Mouse (Mus musculus): ENCODE measurements at regions not wholly inside any gene's neighbourhood (a gene's known extent, or its start where the extent isn't known, plus 50 kb on each side); places are given as distances from the start of the nearest gene placed in this dataset.
"Not testable (repeated sequence)": the region's sequence is repeated elsewhere in the genome, so short reads cannot be mapped to it uniquely, and the experiment has no call there.

DNA sequence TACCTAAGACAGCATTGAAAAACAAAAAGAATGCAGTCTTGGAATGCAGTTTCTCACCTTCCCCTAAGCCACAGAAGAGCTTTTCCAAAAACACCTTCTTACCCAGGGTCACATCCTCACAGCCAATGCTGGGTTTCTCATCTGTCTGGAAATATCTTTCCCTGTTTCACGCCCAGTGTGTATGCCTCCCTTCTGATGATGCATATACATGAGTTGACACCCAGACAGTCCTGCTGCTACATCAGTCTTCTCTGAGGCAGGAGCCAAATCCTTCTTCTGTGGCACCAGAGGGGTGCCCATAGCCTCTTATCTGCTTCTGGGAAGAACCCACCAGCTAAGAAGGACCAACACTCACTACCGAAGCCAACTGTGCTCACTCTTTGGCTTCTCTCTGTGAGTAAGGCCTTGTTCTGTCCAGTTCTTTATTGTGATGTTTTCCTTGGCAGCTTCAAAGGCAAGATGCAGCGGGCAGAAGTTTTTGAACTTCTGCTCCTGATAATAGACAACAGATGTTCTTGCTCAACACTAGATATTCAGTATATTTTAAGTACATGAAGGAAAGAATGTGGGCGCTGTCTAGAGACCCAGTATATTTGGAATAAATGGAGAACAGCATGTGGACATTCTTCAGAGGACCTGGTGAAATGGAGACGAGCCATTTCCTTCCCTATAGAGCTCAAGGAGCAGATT is 228.2 kb downstream of the Nuak1 start:
- DNase-seq: no peak

DNA sequence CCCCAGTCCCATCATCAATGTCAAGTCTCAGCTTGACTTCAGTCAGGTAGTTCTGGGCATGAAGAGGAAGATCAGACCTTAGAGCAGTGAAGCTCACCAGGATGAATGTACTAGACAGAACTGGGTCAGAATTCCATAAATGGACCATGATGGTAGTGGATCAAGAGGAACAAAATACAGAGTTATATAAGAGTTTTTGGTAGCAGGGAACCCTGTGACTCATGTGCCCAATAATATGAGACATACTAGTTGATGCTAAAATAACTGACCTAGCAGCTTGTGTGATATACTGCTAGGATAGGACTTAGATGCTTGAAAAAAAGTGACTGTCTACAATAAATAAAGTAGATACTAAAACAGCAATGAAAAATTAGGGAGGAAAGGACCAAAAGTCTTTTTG is 225.6 kb downstream of the Nuak1 start:
- DNase-seq: no peak

DNA sequence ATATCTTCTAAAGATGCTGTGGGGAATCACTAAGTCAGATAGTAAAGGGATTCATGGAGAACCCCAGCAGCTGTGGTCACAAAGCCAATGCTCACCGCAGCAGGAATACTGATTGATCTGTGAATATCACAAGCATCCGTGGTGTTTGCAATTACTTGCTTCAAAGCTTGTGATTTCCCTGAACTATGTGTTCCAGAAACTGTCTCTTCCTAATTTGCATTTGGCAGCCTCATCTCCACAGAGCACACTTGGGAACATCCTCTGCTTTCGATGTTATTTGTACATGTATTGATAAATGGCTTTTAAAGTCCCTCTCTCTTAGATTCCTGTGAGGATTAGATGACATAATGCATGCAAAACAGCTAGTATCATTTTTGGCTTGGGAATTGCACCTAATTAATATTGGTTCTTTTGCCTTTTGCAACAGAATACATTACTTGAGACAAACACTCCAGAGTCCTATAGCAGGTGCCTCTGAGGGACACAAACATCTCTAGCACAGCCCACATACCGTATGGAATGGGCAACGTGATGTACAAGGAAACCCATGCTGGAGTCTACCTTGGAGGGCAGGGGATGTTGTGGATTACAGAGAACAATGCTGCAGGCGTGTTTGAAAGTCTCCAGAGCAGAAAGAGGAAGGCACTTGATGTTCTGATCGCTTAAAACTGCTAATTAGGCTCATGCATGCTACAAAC is 211.0 kb downstream of the Nuak1 start:
- no peak for DNase-seq

DNA sequence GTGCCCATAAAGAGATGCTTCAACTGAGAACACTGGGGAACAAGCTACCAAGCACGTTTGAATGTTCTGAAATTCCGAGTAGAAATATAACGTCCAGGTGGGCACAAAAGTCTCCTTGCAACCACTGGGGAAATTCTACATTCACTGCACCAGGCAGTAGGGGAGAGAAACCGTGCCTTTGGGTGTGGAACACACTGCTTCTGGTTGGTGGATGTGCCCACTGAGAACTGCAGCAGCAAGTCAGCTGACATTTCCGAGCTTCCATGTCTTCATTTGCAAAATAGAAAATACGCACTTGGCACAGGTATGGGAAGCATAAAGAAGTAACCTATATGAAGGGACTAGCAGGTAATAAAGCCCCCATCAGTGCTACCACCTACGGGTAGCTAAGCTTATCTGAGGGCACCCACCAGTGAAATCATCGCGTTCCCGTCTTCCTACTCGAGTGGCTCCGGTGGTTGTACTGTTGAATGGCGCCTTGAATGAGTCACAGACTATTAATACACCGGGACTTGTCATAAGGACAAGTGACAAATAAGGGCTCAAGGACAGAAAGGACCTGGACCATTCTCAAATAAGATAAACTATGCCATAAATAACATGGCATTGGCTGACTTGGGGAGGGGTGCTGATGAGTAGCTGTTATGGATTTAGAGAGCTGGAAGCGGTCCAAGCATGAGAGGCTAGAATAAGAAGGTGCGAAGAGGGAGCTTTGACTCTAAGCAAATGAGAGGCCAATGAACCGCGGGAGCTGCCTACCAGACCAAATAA is 210.2 kb downstream of the Nuak1 start:
- DNase-seq: no peak

DNA sequence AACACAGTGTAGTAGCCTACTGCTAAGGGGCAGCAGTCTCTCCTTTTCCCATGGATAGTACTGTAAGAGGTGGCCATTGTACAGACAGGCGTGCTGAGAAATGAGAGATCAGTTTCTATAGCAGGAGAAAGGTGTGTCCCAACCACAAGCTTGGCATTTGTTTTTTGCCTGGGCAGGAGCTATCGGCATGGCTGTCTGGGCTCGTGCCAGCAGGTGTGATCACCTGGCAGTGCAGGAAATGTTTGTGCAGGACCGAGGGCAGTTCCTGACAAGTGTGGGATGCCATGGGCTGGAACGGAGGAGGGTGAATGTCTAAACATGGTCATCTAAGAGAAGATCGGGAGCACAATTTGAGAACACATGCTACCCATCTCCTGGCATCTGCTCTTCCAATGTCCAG is 205.4 kb downstream of the Nuak1 start:
- no peak for DNase-seq

DNA sequence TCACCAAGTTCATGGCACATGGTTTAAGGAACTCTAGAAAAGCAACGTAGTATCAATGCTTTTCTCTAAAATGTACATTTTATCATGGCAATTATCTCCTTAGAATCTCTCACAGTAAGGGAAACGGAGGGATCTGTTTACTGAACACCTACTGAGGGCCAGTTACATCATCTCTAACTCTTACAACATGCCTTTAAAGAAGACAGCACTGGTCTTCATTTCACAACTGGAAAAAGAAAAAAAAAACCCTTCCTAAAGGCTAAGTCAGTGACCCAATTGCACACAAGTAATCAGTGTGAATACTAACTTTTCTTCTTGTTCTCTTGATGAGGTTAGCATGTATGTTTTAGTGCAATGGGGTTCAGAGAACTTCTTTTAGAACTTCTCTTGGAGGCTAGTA is 204.2 kb downstream of the Nuak1 start:
- no peak for DNase-seq

DNA sequence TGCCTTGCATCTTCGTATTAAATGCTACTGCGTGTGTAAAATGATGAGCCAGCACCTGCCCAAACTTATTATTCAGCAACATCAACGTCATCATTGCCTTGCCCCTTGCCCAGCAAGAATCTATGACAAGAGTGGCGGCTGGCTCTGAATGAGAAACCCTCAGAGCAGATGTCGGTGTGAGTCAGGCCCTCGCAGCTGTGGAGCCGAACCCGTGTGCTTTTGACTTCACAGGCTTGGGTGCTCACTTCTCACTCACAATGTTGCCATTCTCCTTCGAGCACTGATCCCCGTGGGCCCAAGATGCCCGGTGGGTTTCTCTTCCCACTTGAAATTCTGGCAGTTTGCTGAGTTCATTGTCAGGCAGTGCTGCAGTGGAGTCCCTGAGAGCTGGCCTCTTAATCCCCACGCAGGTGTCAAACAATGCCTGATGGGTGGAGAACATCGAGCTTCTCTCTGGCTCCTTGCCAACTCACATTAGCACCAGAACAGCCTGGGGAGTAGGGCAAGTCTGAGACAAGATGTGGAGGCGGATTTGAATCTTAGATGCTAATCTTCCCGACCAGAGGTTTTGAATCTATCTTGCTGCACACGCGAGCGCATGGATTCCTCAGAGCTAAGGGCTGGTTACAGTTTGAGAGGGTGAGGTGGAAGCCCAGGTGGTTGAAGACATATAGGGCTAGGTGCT is 202.0 kb downstream of the Nuak1 start:
- DNase-seq: no peak

DNA sequence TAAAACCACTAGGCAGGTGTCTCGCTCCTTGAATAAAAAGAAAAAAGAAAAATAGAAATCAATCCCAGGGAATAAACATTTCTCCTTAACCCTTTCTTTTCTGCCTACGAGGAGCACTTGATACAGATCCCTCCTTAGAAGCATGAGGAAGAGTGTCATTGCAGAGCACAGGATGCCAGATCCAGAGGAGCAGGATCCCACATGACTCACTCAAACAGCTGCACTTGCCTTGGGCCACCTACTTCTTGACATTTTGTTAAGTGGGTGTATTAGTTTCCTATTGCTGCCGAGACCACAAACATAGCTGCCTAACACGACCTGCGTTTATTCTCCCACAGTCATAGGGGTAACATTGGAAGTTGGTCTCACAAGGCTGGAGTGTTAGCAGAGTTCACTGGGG is 197.1 kb downstream of the Nuak1 start:
- no peak for DNase-seq

DNA sequence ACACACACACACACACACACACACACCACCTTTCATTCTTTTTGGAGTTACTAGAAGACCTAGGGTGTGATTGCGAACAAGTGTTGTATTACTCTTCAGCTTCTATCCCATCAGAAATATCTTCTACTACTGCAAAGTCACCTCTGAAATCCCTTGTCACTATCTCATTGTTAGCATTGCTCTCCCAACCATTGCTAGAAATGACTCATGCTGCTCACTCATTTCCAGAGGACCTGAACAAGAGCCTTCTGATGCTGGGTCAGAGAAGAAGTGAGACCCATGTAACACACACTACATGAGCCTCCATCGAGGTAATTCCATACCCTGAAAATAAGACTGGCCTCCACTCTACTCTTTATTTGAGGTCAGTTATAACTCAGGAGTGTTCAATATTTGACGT is 191.1 kb downstream of the Nuak1 start:
- no peak for DNase-seq

DNA sequence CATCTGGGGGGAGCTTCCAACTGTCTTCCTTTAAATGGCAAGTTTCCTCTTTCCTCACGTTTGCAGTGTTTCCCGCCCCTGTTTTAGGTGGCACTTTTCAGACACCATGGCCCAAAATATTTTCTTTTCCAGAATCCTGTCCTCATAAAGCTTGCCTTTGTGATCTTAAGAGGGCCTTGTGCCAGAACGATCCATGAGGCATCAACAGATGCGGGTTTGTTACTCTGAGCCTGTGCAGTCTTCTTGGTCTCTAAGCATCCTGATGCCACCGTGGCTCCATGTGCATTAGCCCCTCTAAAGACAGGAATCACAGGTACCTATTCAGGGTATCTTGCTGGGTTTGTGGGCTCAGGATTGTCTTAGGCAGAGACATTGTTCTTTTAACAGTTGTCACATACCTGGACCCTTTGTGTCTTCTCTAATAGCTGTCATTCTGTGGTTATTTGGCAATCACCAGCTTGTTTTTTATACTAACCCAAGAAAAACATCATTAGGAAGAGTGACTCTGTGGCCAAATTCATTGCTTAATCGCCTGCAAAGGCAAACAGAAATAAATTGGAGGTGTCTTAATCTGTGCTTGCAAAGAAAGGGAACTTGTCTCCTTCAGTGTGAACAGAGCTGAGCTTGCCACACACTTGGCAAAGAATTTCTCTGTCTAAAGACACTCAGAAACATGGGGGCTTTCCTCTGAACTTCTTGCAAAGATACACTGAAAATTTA is 179.3 kb downstream of the Nuak1 start:
- DNase-seq: no peak

DNA sequence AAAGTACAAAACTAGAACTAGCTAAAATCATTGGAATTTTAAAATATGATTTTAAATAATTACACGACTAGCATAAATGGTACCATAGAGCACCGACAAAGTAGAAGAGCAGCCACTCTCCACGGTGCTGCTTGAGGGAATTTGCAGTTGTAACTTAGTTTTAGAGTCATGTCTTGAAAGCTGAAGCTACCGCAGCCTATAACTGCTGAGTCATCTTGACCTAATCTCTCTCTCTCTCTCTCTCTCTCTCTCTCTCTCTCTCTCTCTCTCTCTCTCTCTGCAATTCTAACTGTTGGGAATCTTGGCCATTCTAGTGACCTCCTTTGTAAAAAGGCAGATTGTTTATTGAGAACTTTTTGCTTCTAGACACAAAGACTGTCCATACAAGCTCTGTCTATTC is 177.5 kb downstream of the Nuak1 start:
- DNase-seq: no peak

DNA sequence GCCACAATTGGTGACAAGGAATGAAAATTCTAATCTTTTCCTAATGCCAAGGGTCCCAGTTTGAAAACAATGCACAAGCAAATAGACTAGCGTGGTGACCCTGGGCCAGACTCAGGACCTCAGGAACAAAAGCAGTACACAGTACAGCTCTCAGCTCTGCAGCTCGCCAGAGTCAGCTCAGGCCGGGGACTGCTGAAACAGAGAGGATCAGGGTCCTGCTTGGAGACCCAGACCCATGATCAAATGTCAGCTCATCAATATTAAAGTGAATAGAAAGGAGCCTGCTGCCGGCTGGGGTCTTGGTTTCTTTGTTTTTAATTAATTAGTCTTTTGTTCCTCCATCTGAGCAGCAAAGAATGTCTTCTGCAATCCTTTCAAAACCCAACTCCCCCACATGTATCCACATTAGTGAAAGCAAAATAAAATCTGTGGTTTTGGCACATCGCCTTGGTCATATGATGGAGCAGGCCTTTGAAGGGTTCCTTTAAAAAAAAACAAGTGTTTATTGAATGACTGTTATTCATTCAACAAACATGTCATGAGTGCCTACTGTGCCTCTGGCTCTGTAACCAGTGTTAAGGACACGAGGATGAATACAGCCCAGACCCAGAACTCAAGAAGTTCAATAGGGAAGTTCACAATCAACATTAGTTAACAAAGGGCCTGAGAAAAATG is 154.4 kb downstream of the Nuak1 start:
- DNase-seq: peak in 1 of 2 experiments; percentile 37

DNA sequence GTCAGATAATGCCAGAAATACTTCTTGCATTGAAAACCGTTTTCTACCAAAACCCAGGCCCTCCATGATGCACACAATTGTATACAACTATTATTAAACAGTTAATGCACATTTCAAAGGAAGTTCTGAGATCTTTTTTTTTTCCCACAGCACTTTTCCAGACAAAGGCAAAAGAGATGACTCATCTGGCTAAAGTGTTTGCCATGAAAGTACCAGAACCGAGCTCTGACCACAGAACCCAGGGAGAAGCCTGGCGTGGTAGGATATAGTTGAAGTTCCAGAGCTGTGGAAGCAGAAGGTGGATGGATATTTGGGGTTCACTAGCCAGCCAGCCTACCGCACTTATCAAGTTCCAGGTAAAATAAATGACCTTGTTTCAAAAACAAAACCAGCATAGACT is 146.0 kb downstream of the Nuak1 start:
- DNase-seq: no peak

DNA sequence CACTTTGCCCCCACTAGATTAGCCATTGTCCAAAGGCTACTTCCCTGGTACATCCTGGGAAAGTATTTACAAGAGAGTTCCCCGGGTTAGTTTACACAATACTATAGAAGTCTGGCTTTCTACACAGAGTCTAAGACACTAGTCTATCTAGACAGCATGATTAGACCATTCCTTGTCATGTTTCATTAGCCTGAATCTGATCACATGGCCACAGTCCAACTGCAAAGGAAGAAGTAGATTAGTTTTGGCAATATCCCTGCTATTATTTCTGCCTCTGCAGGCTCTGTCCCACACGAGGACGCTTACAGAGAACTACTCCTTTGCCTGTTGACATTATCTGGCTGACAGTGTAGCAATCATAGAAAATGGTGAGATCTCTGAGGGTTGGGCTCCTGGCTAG is 144.2 kb downstream of the Nuak1 start:
- no peak for DNase-seq

DNA sequence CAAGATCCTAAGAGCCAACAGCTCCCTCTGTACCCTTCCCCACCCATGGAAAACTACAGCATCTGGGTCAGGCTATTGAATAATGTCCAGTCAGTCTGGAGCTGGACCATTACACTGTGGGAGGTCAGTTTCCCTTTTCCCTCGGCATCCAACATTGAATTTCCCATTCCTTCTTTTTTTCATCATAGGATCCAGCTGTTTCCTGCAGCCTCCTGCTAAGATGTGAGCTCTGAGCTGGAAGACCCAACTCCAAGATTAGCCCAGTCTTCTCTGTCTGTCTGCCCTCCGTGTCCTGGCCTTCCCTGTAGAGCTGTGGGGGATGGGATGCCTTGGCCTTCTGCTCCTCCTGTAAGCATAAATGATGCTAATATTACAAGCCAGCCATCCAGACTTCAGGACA is 138.8 kb downstream of the Nuak1 start:
- DNase-seq: peak in 1 of 2 experiments; percentile 7

DNA sequence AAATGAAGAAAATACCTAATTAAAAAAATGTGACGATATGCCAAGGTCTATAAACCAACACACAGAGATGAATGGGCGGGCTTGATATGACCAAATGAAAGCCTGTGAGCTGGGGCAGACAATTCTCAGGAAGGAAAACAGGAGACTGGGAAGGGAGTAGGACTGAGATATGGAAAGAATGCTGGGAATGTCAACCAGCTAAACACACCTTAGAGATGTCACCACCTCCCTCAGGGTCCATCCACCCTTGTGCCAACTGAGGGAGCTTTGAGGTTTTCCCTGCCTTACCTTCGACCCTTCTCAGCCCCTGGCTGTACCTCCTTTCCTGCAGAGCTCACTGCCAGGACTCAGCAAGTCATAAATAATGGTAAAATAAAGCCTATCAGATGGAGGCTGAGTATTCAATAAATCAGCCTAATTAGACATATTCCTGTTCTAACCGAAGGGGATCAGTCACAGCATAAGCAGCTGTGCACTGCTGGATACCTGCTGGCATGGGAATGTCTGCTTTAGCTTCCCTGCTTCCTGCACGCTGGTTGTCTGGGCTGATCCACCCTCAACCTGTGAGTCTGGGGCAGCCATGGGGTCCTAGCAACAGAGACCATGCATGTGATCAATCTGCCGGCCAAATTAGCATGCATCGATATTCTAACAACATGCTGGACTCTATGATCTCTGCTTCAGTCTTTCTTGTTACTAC is 137.4 kb downstream of the Nuak1 start:
- DNase-seq: no peak

DNA sequence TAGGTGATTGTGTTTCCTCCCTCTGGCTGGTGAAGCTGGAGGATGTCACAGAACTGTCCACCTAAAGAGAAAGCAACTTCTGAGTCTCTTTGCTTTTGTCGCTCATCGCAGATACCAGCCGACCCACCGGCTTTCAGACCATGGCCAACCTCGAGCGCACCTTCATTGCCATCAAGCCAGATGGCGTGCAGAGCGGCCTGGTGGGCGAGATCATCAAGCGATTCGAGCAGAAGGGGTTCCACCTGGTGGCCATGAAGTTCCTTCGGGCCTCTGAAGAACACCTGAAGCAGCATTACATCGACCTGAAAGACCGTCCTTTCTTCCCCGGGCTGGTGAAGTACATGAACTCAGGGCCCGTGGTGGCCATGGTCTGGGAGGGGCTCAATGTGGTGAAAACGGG is 131.7 kb downstream of the Nuak1 start:
- DNase-seq: not testable (repeated sequence)

DNA sequence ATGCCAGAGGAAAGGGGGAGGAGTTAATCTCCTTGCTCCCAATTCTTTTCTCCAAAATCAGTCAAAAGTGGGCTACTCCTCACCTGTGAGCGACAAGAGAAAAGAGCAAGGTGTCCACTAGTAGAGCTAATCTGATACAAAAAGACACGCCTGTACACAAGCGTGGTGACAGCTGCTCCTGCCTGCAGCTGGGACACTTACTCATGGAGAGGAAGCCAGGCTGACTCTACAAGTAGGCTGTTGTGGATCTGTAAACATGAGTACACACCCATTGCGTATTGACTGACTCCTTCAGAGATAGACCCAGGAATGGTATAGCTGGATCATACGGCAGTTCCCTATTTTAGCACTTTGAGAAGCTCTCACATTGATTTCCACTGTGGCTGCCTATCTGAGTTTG is 129.7 kb downstream of the Nuak1 start:
- no peak for DNase-seq

DNA sequence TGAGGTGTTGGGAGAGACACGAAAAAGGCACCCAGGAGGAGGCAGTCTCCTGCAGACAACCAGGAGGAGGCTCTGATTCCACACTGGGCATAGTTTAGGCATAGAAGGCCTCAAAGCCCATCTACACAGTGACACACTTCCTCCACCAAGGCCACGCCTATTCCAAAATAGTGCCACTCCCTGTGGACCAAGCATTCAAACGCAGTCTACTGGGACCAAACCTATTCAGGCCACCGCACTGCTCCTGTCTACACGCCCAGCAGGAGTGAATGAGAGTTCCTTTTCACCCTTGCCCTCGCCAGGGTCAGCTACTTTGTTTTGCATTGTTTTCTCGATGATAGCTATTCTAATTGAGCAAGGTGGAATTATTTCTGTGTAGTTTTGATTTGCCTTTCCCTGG is 127.7 kb downstream of the Nuak1 start:
- DNase-seq: no peak

DNA sequence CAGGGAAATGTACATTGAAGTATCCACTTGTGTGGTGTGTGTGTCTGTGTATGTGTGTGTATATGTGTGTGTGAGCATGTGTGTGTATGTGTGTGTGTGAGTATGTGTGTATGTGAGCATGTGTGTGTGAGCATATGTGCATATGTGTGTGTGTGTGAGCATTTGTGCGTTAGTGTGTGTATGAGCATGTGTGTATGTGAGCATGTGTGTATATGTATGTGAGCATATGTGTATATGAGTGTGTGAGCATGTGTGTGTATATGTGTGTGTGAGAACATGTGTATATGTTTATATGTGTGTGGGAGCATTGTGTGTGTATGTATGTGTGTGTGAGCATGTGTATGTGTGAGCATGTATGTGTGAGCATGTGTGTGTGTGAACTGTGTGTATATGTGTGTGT is 123.5 kb downstream of the Nuak1 start:
- DNase-seq: no peak

DNA sequence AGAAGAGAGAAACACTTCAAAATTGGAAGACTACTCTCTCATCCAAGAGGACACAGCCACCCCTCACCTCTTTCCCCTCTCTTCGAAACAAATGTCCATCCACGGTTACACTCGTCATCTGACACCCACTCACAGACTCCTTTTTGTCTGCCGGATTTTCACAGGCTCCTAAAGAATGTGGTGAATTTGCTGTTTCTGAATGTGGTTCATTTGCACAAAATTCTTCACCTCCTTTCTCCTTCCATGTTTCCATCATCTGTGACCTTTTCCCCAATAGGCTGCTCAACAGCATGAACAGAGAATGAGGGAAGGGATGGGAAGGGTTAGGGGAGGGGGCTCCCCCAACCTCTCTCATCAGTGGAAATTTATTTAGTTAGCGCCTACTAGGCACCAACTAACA is 122.4 kb downstream of the Nuak1 start:
- DNase-seq: no peak

Measured in kidney, postnatal 25 days (tissue).